Mouse (Mus musculus) hindbrain, embryonic 11.5 days (tissue): ENCODE results near the gene Naa15. TPM values are rescaled to one million over a fixed set of nuclear protein-coding genes. Genes with fewer than 3 reads are reported as not detected.
A peak's percentile ranks its signal among the peaks of the same experiment; 100 is the strongest.

ENCODE experiments used
- ATAC-seq: fragments of 200-750 bp; cut with Nextera tagmentation; 2 replicates; pipeline ENCODE4 v1.8.0; 2017; ENCODE audit warnings: mild to moderate bottlenecking, moderate TSS enrichment, moderate library complexity; ENCODE audit not compliant: low FRiP score
- DNase-seq: peaks from one replicate; pipeline ENCODE4 v3.0.0-alpha.2; 2015; ENCODE audit warnings: low spot score
- H3K27ac ChIP-seq: fragments of 300-500 bp; sonication (generic); 2 replicates; pipeline ENCODE4 v1.5.1; 2014; ENCODE audit warnings: mild to moderate bottlenecking, low read depth, low read length
- H3K27me3 ChIP-seq: fragments of 300-500 bp; sonication (generic); 2 replicates; pipeline ENCODE4 v1.6.1; 2014; ENCODE audit warnings: mild to moderate bottlenecking, low read length, moderate library complexity, mixed read lengths; ENCODE audit not compliant: control insufficient read depth, insufficient read depth
- H3K36me3 ChIP-seq: fragments of 300-500 bp; sonication (generic); 2 replicates; pipeline ENCODE4 v1.6.1; 2014; ENCODE audit warnings: mild to moderate bottlenecking, low read length, moderate library complexity, mixed read lengths; ENCODE audit not compliant: control insufficient read depth, insufficient read depth
- H3K4me1 ChIP-seq: fragments of 300-500 bp; sonication (generic); replicated peaks from 2 replicates; pipeline ENCODE4 v1.6.1; 2014; ENCODE audit warnings: low read length, mixed read lengths; ENCODE audit not compliant: control insufficient read depth, insufficient read depth
- H3K4me2 ChIP-seq: fragments of 300-500 bp; sonication (generic); replicated peaks from 2 replicates; pipeline ENCODE4 v1.6.1; 2014; ENCODE audit warnings: mild to moderate bottlenecking, low read depth, low read length
- H3K4me3 ChIP-seq: fragments of 300-500 bp; sonication (generic); 2 replicates; pipeline ENCODE4 v1.5.1; 2014; ENCODE audit warnings: low read depth, low read length
- H3K9ac ChIP-seq: fragments of 300-500 bp; sonication (generic); 2 replicates; pipeline ENCODE4 v1.6.1; 2014; ENCODE audit warnings: low read depth, low read length
- H3K9me3 ChIP-seq: fragments of 300-500 bp; sonication (generic); 2 replicates; pipeline ENCODE4 v1.6.1; 2016; ENCODE audit warnings: low read length; ENCODE audit not compliant: control insufficient read depth
- WGBS: fragments of 180-500 bp; shearing (Covaris S2); extraction: QIAGEN DNeasy Blood & Tissue Kit; methylation state at CpG from one replicate; pipeline ENCODE4 v1.1.7; 2014; 5-methylcytosine and 5-hydroxymethylcytosine counted together
- polyA plus RNA-seq: library from polyadenylated mRNA; unstranded; fragments of >200 nt; fragmentation: Nextera tagmentation; extraction: Ambion mirVana; gene quantifications from 2 replicates; pipeline ENCODE4 v1.2.1, GENCODE M21; 2014

Naa15 gene
- polyA plus RNA-seq, 1 experiment from 2014 or later: 59.3 TPM

GRCm38 (mm10) chr3:51484370-51484769 is 69.4 kb downstream of the Naa15 start:
- H3K27ac ChIP-seq: peak overlapping the region; percentile 88
- H3K27me3 ChIP-seq: no peaks in the 10 kb centered on the region
- H3K9ac ChIP-seq: peak overlapping the region; percentile 85
- no peaks in the 10 kb centered on the region for H3K36me3 ChIP-seq
- DNase-seq (no peak), ATAC-seq (no peak; the same call in 1 of the 2 replicates)
- WGBS: 0% methylated on average over 32 of the region's 33 CpGs
- H3K4me1 ChIP-seq: no peaks in the 10 kb centered on the region
- peak overlapping the region; percentile 83 for H3K4me2 ChIP-seq
- H3K9me3 ChIP-seq: no peaks in the 10 kb centered on the region
- peak overlapping the region; percentile 69 for H3K4me3 ChIP-seq

DNA sequence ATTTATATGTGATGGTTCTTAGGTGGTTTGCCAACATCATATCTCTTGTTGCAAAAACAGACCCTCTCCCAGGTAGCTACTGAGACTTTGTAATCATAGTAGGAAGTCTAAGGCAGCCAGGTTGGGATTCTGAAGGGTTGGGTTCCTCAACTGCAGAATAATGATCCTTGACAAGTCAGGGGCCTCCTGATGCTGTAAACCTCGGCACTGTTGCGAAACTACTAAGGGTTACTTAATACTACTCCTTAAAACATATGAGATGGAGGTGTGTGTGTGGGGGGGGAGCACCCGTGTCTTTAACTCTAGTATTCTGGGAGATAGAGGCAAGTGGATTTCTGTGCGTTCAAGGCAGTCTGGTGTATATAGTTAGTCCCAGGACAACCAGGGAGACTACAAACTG is 70.4 kb downstream of the Naa15 start:
- H3K9ac ChIP-seq: no peak overlapping the region
- H3K27me3 ChIP-seq: no peaks in the 10 kb centered on the region
- H3K9me3 ChIP-seq: no peaks in the 10 kb centered on the region
- H3K4me3 ChIP-seq: no peak overlapping the region
- H3K4me2 ChIP-seq: 0 out of 2 replicates have a peak overlapping the region, but pooled peaks have one; percentile 83
- no peaks in the 10 kb centered on the region for H3K4me1 ChIP-seq
- no peaks in the 10 kb centered on the region for H3K36me3 ChIP-seq
- 82% methylated on average over 4 of the region's 4 CpGs for WGBS
- ATAC-seq (no peak), DNase-seq (no peak)
- no peak overlapping the region for H3K27ac ChIP-seq

DNA sequence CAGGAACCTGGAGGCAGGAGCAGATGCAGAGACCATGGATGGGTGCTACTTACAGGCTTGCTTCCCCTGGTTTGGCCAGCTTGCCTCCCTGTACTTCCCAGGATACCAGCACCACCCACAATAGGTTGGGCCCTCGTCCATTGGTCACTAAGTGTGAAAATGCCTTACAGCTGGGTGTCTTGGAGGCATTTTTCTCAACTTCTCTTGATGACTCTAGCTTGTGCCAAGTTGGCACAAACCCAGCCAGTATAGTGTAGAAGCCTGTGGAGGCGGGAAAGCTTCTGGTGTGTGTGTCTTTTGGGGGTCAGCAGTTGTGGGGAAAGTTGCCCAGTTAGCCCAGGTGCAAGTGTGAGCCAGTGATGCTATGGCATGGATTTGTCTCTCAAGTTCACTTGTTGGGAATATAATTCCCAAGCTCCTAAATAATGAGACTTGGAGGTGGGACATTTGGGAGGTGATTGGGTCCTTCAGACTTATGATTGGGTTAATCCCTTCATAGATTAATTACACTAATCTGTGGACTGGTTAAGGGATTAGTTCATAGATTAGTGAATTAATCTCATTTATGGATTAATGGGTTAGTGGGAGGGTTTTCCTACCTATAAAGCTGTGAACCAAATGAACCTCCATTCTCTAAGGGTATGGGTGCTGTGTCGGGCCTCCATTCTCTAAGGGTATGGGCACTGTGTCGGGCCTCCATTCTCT is 71.7 kb downstream of the Naa15 start:
- Histone ChIP-seq H3K27ac (no peak overlapping the region), H3K4me1 (no peaks in the 10 kb centered on the region), H3K27me3 (no peaks in the 10 kb centered on the region), H3K36me3 (no peaks in the 10 kb centered on the region), H3K4me3 (no peak overlapping the region), H3K9me3 (no peaks in the 10 kb centered on the region), H3K9ac (no peak overlapping the region), H3K4me2 (no peak overlapping the region)
- 89% methylated on average over 4 of the region's 4 CpGs for WGBS
- ATAC-seq: no peak
- DNase-seq: no peak

DNA sequence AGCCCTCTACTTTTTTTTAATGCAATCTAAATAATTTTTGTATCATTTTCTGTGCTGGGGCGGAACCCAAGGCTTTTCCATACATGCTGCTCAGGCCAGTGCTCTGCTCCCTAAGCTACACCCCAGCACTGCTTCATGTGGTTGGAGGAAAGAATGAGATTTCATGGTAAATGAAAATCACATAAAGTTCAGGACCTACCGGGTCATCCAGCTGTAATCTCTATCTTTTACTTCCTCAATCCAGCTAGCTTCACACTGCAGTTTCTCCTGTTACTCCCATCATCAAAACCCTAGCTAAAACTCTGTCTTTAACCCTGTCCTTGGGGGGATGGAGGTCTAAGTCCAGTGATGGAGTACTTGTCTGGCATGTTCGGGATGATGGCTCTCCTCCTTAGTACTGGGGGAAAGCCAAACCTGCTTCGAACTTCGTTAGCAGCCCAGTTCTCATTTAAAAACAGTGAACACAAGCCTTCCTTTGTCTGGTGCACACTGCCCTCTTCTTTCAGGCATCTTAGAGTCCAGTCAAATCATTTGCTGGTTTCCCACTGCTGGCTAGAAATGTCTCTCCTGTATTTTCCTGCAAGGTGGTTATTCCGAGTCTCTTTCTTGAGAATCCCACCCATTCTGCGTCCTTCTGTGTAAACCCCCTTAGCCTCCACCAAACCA is 75.3 kb downstream of the Naa15 start:
- Histone ChIP-seq H3K4me1 (no peaks in the 10 kb centered on the region), H3K27me3 (no peaks in the 10 kb centered on the region), H3K36me3 (no peaks in the 10 kb centered on the region), H3K9me3 (no peaks in the 10 kb centered on the region), H3K4me3 (no peak overlapping the region), H3K9ac (no peak overlapping the region), H3K27ac (no peak overlapping the region), H3K4me2 (no peak overlapping the region)
- WGBS: 82% methylated on average over 7 of the region's 7 CpGs
- ATAC-seq (no peak), DNase-seq (no peak)

GRCm38 (mm10) chr3:51493272-51493838 is 78.4 kb downstream of the Naa15 start:
- no peak overlapping the region for H3K9ac ChIP-seq
- DNase-seq: no peak
- H3K4me1 ChIP-seq: no peaks in the 10 kb centered on the region
- WGBS: 92% methylated on average over 13 of the region's 13 CpGs
- H3K36me3 ChIP-seq: no peaks in the 10 kb centered on the region
- H3K27ac ChIP-seq: no peak overlapping the region
- H3K4me3 ChIP-seq: no peak overlapping the region
- no peaks in the 10 kb centered on the region for H3K27me3 ChIP-seq
- no peak overlapping the region for H3K4me2 ChIP-seq
- no peak for ATAC-seq
- no peaks in the 10 kb centered on the region for H3K9me3 ChIP-seq

- Histone ChIP-seq H3K9ac (no peak overlapping the region), H3K4me2 (no peak overlapping the region), H3K27ac (no peak overlapping the region), H3K9me3 (no peaks in the 10 kb centered on the region), H3K36me3 (no peaks in the 10 kb centered on the region), H3K4me3 (no peak overlapping the region), H3K27me3 (no peaks in the 10 kb centered on the region), H3K4me1 (no peaks in the 10 kb centered on the region)
- WGBS: 96% methylated on average over 2 of the region's 2 CpGs
- DNase-seq: no peak
- ATAC-seq: no peak
Measured at GRCm38 (mm10) chr3:51494466-51494865, 79.5 kb downstream of the Naa15 start.

DNA sequence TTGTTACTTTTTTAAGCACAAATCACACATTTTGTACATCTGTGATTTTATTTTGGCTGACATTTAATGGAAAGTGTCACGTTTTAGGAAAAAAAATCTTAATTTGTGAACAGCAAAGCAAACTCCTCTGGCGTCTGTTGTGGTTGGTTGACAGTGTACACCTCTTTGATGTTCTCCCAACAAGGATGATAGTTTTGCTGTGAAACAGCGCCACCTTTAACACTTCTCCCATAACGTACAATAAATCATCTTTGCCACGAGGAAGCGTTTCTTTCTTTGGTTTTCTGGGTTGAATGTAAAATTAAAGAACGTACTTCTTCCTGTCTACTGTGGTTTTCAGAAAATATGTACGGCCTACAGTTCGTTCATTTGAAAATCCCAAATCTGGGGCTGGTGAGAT is 80.7 kb downstream of the Naa15 start:
- 91% methylated on average over 9 of the region's 9 CpGs for WGBS
- Histone ChIP-seq H3K27ac (no peak overlapping the region), H3K4me1 (no peaks in the 10 kb centered on the region), H3K9ac (no peak overlapping the region), H3K9me3 (no peaks in the 10 kb centered on the region), H3K27me3 (no peaks in the 10 kb centered on the region), H3K4me2 (no peak overlapping the region), H3K4me3 (no peak overlapping the region), H3K36me3 (no peaks in the 10 kb centered on the region)
- DNase-seq: no peak
- ATAC-seq: no peak

DNA sequence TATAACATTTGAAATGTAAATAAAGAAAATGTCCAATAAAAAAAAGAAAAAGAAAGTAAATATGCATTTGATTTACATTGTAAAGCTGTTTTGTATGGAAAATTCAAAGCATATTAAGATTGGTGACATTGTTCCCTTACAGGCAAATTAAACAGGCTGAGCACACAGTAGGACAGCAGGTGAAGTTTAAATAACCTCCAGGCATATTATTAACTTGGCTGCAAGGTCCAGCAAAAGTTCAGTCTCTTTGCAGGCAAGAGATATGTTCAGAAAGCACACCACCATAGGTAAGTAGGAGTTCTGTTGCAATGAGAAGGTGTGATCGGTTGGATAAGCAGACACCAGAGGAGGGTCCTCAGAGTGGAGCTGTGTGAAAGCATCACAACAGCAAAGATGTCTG is 83.0 kb downstream of the Naa15 start:
- no peaks in the 10 kb centered on the region for H3K36me3 ChIP-seq
- no peak for ATAC-seq
- H3K9me3 ChIP-seq: no peaks in the 10 kb centered on the region
- H3K27me3 ChIP-seq: no peaks in the 10 kb centered on the region
- no peak overlapping the region for H3K9ac ChIP-seq
- H3K4me3 ChIP-seq: no peak overlapping the region
- no peak for DNase-seq
- no peaks in the 10 kb centered on the region for H3K4me1 ChIP-seq
- WGBS: 100% methylated on average over 1 of the region's 1 CpGs
- no peak overlapping the region for H3K4me2 ChIP-seq
- no peak overlapping the region for H3K27ac ChIP-seq

DNA sequence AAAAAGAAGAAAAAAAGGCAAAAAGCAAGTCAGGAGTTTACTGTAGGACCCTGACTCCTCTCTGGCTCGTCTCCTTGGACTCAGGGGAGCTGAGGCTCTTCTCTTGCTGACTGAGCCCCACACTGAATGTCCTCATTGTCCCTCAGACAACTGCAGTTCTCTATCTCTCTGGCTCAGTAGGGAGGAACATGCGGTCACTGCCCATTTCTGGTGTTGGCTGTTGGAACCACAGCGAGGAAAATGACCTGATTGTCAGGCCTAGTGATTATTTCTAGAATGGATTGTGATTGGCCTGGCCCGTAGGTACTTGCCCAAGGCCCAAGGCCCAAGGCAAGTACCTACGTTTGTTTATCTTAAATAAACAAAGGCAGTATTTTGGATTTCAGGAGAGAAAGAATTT is 83.7 kb downstream of the Naa15 start:
- no peaks in the 10 kb centered on the region for H3K9me3 ChIP-seq
- DNase-seq (no peak), ATAC-seq (no peak)
- H3K36me3 ChIP-seq: no peaks in the 10 kb centered on the region
- H3K4me3 ChIP-seq: no peak overlapping the region
- H3K4me1 ChIP-seq: no peaks in the 10 kb centered on the region
- WGBS: 78% methylated on average over 5 of the region's 5 CpGs
- H3K9ac ChIP-seq: no peak overlapping the region
- H3K27me3 ChIP-seq: no peaks in the 10 kb centered on the region
- H3K27ac ChIP-seq: no peak overlapping the region
- no peak overlapping the region for H3K4me2 ChIP-seq
